Mouse (Mus musculus): ENCODE results near the gene Ift43.
A peak's percentile ranks its signal among the peaks of the same experiment; 100 is the strongest.

GRCm38 (mm10) chr12:86132799-86133198 is 50.5 kb downstream of the Ift43 start:
- TF ChIP-seq CTCF (IDR thresholded peaks at IDR 0.05; ENCODE audit: low read depth) = peak; percentile 66; the same call in 1 of the 2 replicates
- TF ChIP-seq EP300 (IDR thresholded peaks at IDR 0.05; ENCODE audit: low read depth) = no peak
